Mouse (Mus musculus): ENCODE data around the gene Nhs.

DNA sequence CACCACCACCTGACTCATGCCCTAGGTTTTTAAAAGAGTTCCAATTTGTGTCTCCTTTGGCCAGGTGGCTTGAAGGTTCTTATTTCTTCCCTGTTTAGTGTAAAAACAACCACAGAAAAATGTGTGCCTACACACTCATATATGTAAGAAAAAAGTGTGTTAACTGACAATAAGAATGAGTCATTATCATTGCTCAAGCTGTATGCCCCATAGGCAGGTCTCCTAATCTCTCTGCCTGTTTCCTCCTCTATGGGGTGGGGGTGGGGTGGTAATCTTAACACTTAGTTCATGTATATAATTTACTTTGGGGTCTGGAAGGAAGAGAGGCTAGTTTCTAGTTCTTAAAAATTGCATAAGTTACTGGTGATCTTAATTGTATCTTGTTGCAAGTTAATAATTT is 186.8 kb downstream of the Nhs start:
- TF ChIP-seq POLR2A (IDR thresholded peaks at IDR 0.05; ENCODE audit: borderline replicate concordance, extremely low read depth, insufficient read depth, insufficient read length, poor library complexity, severe bottlenecking) (no peak), CTCF (IDR thresholded peaks at IDR 0.05; ENCODE audit: borderline replicate concordance, extremely low read depth, insufficient read depth, insufficient read length) (no peak)
